Mouse (Mus musculus): ENCODE data around the gene Cenpp. TPM values are rescaled to one million over a fixed set of nuclear protein-coding genes. Genes with fewer than 3 reads are reported as not detected.
A peak's percentile ranks its signal among the peaks of the same experiment; 100 is the strongest.

Cenpp gene
- polyA plus RNA-seq, 1 experiment from 2014 or later, result 24.1 TPM

- no peak for ATAC-seq (ENCODE audit: insufficient read depth, low FRiP score, low read depth)
- no peak overlapping the region for H3K4me2 ChIP-seq
- H3K9ac ChIP-seq, result no peak overlapping the region
- no peaks in the 10 kb centered on the region for H3K27me3 ChIP-seq (replicated peaks)
- H3K27ac ChIP-seq, result no peak overlapping the region
- no peak overlapping the region for H3K4me3 ChIP-seq (replicated peaks)
- no peaks in the 10 kb centered on the region for H3K36me3 ChIP-seq
- 0 out of 2 replicates have a peak, but pooled peaks cover 3% of the 10 kb centered on the region for H3K4me1 ChIP-seq
- no peaks in the 10 kb centered on the region for H3K9me3 ChIP-seq
- WGBS, result 72% methylated on average over 4 of the region's 4 CpGs
These were observed 146.8 kb downstream of the Cenpp start for GRCm38 (mm10) chr13:49505776-49506175.

- H3K4me2 ChIP-seq, result no peak within 1 kb of the TSS
- H3K9ac ChIP-seq, result no peak within 1 kb of the TSS
- no peak within 1 kb of the TSS for H3K4me3 ChIP-seq (replicated peaks)
- H3K27me3 ChIP-seq (replicated peaks), result no peaks in the 10 kb centered on the region
- 64% methylated on average over 4 of the region's 4 CpGs for WGBS
- no peaks in the 10 kb centered on the region for H3K9me3 ChIP-seq
- no peak within 1 kb of the TSS for H3K27ac ChIP-seq
- 0 out of 2 replicates have a peak, but pooled peaks cover 3% of the 10 kb centered on the region for H3K4me1 ChIP-seq
- ATAC-seq (ENCODE audit: insufficient read depth, low FRiP score, low read depth), result no peak
- no peaks in the 10 kb centered on the region for H3K36me3 ChIP-seq
These were observed 148.1 kb downstream of the Cenpp start, which contains the start of gene Ecm2 for GRCm38 (mm10) chr13:49504510-49504909. TSS of gene Ecm2 (plus strand) at chr13:49504810.

DNA sequence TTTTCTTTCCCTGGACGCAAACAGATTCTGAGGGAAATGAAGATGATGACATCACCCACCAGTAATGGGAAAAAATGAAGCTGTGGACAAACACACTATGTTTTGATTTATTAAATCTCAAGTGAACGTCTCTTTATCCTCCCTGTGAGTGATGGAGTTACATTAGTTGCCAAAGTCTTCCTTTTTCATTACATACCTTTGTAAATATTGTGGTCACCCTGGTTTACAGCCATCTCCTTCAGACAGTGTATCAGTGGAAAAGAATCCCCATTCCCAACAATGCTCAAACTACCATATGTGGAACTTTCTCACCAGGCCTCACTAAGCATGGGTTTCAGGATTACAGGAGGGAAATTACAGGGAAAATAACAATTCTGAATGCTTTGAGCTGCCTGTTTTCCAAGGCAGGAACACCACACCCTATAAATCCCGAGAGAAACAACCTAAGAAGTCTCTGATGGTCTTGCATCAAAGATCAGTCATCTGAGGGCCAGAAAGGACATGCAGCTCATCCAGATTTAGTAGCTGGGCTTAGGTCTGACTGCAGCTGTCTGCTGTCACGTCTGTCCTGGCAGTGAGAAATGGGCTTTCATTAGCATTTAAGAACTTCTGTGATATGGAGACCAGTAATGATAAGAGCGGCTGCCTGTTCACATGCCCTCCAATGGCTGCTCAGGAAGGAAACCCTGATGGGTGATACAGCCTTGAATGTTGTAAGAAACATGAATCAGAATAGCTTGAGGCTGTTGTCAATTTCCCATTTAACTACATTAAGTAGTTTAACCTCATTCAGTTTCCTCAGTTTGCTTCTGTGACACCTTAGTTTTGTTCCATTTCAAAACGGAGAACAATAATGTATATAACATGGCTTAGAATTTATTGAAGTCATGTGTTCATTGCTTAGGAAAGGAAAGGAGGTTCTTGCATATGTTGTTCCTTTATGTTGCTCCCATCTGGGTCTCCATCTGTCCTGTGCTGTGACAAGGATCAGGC, 159.9 kb downstream of the Cenpp start, which contains the start of gene Tes3-ps:
Tes3-ps (plus strand) TSS at position 943 of the 993 bp plus-strand sequence.
- 53% methylated on average over 6 of the region's 6 CpGs for WGBS
- Histone ChIP-seq H3K4me3 (replicated peaks) (no peak within 1 kb of the TSS), H3K27me3 (replicated peaks) (no peaks in the 10 kb centered on the region), H3K9ac (no peak within 1 kb of the TSS), H3K9me3 (no peaks in the 10 kb centered on the region), H3K27ac (no peak within 1 kb of the TSS), H3K4me2 (no peak within 1 kb of the TSS), H3K4me1 (no peaks in the 10 kb centered on the region), H3K36me3 (no peaks in the 10 kb centered on the region)
- ATAC-seq (ENCODE audit: insufficient read depth, low FRiP score, low read depth), result no peak

- Histone ChIP-seq H3K9ac (no peak overlapping the region), H3K27me3 (replicated peaks) (no peaks in the 10 kb centered on the region), H3K36me3 (no peaks in the 10 kb centered on the region), H3K4me3 (replicated peaks) (no peak overlapping the region), H3K27ac (no peak overlapping the region), H3K9me3 (no peaks in the 10 kb centered on the region), H3K4me1 (no peaks in the 10 kb centered on the region), H3K4me2 (no peak overlapping the region)
- 78% methylated on average over 5 of the region's 5 CpGs for WGBS
- ATAC-seq (ENCODE audit: insufficient read depth, low FRiP score, low read depth), result no peak
These were observed 167.2 kb downstream of the Cenpp start for GRCm38 (mm10) chr13:49485388-49485787.

GRCm38 (mm10) chr13:49480551-49480950, 172.0 kb downstream of the Cenpp start:
- WGBS, result 56% methylated on average over 5 of the region's 5 CpGs
- no peaks in the 10 kb centered on the region for H3K9me3 ChIP-seq
- peak; percentile 56; the same call in 1 of the 2 replicates for ATAC-seq (ENCODE audit: insufficient read depth, low FRiP score, low read depth)
- H3K4me2 ChIP-seq, result no peak overlapping the region
- peaks cover 3% of the 10 kb centered on the region; the same call in 1 of the 2 replicates for H3K4me1 ChIP-seq
- H3K36me3 ChIP-seq, result no peaks in the 10 kb centered on the region
- H3K27me3 ChIP-seq (replicated peaks), result no peaks in the 10 kb centered on the region
- peak overlapping the region; percentile 92 for H3K27ac ChIP-seq
- H3K9ac ChIP-seq, result no peak overlapping the region
- no peak overlapping the region for H3K4me3 ChIP-seq (replicated peaks)

- Histone ChIP-seq H3K9ac (no peak overlapping the region), H3K27me3 (replicated peaks) (no peaks in the 10 kb centered on the region), H3K4me1 (peaks cover 3% of the 10 kb centered on the region; the same call in 1 of the 2 replicates), H3K27ac (0 out of 2 replicates have a peak overlapping the region, but pooled peaks have one; percentile 51), H3K4me2 (no peak overlapping the region), H3K36me3 (no peaks in the 10 kb centered on the region), H3K9me3 (no peaks in the 10 kb centered on the region), H3K4me3 (replicated peaks) (no peak overlapping the region)
- ATAC-seq (ENCODE audit: insufficient read depth, low FRiP score, low read depth), result peak; percentile 73; the same call in 1 of the 2 replicates
- 48% methylated on average over 2 of the region's 2 CpGs for WGBS
These were observed 172.5 kb downstream of the Cenpp start for GRCm38 (mm10) chr13:49480057-49480456.

DNA sequence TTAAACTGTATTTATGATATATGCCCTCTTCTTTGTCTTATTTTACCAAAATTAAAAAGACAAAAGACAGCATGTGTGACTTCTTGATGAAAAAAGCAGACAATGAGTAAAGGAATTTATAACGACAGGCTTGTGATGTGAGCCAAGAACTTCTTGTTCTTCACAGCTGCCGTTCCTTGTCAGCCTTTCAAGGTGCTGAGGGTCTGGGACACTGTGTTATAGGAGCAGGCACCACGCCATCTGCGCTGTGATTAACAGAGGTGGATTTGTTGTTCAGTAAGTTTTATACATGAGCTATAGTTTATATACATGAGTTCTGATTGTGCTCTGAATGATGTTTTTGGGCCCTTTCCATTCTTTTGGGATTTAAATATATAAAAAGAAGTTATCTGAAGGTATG, 173.2 kb downstream of the Cenpp start:
- Histone ChIP-seq H3K9me3 (no peaks in the 10 kb centered on the region), H3K27ac (peak overlapping the region; percentile 72), H3K4me1 (peaks cover 3% of the 10 kb centered on the region; the same call in 1 of the 2 replicates), H3K36me3 (no peaks in the 10 kb centered on the region), H3K9ac (no peak overlapping the region), H3K4me3 (replicated peaks) (no peak overlapping the region), H3K4me2 (no peak overlapping the region), H3K27me3 (replicated peaks) (no peaks in the 10 kb centered on the region)
- no peak for ATAC-seq (ENCODE audit: insufficient read depth, low FRiP score, low read depth)
- WGBS, result 63% methylated on average over 4 of the region's 4 CpGs

- H3K4me2 ChIP-seq, result no peak overlapping the region
- no peak overlapping the region for H3K4me3 ChIP-seq (replicated peaks)
- H3K9me3 ChIP-seq, result no peaks in the 10 kb centered on the region
- no peak overlapping the region for H3K9ac ChIP-seq
- no peaks in the 10 kb centered on the region for H3K36me3 ChIP-seq
- H3K27ac ChIP-seq, result peak overlapping the region; percentile 72
- 81% methylated on average over 6 of the region's 6 CpGs for WGBS
- ATAC-seq (ENCODE audit: insufficient read depth, low FRiP score, low read depth), result no peak
- no peaks in the 10 kb centered on the region for H3K27me3 ChIP-seq (replicated peaks)
- H3K4me1 ChIP-seq, result peaks cover 3% of the 10 kb centered on the region; the same call in 1 of the 2 replicates
These were observed 173.7 kb downstream of the Cenpp start for GRCm38 (mm10) chr13:49478851-49479374.

DNA sequence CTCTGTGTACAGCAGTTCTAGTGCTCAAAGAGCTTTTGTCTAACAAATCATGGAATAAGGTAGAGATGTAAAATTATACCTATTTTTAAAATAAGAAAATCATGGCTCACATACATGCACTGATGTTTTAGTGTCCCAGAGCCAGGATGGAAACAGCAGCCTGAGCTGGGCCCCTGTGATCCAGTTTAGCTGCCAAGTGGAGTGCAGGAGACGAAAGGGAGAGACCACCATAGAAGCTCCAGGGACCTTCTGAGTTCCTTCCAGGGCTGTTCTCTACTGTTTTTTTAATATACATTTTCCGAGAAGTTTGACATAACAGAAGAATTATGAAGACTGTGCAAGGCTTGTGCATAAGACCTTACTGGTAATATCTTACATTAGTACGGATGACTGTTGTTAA, 174.7 kb downstream of the Cenpp start:
- no peak overlapping the region for H3K9ac ChIP-seq
- no peak for ATAC-seq (ENCODE audit: insufficient read depth, low FRiP score, low read depth)
- no peaks in the 10 kb centered on the region for H3K27me3 ChIP-seq (replicated peaks)
- WGBS, result 47% methylated on average over 3 of the region's 3 CpGs
- H3K9me3 ChIP-seq, result no peaks in the 10 kb centered on the region
- H3K4me1 ChIP-seq, result peaks cover 3% of the 10 kb centered on the region; the same call in 1 of the 2 replicates
- no peak overlapping the region for H3K4me3 ChIP-seq (replicated peaks)
- H3K36me3 ChIP-seq, result no peaks in the 10 kb centered on the region
- H3K27ac ChIP-seq, result peak overlapping the region; percentile 66
- no peak overlapping the region for H3K4me2 ChIP-seq

GRCm38 (mm10) chr13:49472676-49473005, 179.9 kb downstream of the Cenpp start:
- H3K36me3 ChIP-seq, result no peaks in the 10 kb centered on the region
- no peak overlapping the region for H3K9ac ChIP-seq
- no peak overlapping the region for H3K27ac ChIP-seq
- no peak overlapping the region for H3K4me3 ChIP-seq (replicated peaks)
- H3K4me2 ChIP-seq, result no peak overlapping the region
- no peak for ATAC-seq (ENCODE audit: insufficient read depth, low FRiP score, low read depth)
- H3K27me3 ChIP-seq (replicated peaks), result no peaks in the 10 kb centered on the region
- no peaks in the 10 kb centered on the region; the same call in 1 of the 2 replicates for H3K4me1 ChIP-seq
- H3K9me3 ChIP-seq, result no peaks in the 10 kb centered on the region
- 86% methylated on average over 6 of the region's 6 CpGs for WGBS

- Histone ChIP-seq H3K4me1 (no peaks in the 10 kb centered on the region), H3K4me3 (replicated peaks) (no peak overlapping the region), H3K27me3 (replicated peaks) (no peaks in the 10 kb centered on the region), H3K36me3 (no peaks in the 10 kb centered on the region), H3K27ac (peak overlapping the region; percentile 50; the same call in 1 of the 2 replicates), H3K9ac (no peak overlapping the region), H3K9me3 (no peaks in the 10 kb centered on the region), H3K4me2 (no peak overlapping the region)
- no peak for ATAC-seq (ENCODE audit: insufficient read depth, low FRiP score, low read depth)
- 56% methylated on average over 4 of the region's 4 CpGs for WGBS
These were observed 180.5 kb downstream of the Cenpp start for GRCm38 (mm10) chr13:49471981-49472675.

All from stomach, embryonic 15.5 days (tissue).